Comparison of ENCODE assay signal across 23 mouse cellular contexts in genomic region chr6:70730828-70731227, GRCm38 (mm10).
A peak's percentile ranks its signal among the peaks of the same experiment; 100 is the strongest.
DNase-seq lines count a peak whose midpoint lies in the region; ATAC-seq and TF ChIP-seq lines count a peak whose summit lies in the region.
"Had no signal": no experiment of that assay in that cellular context is flagged by ENCODE, and none has a peak within 500 bp of the region (broad histone marks: within the 10 kb centered on the region; RNA-seq: fewer than 3 reads in every experiment).

No protein-coding gene starts in this region.

- ATAC-seq in granulocyte monocyte progenitor cell, adult 5-6 weeks (replicated peaks; ENCODE audit: poor library complexity, severe bottlenecking): peak; percentile 96
- peak; percentile 68 for ATAC-seq in liver, postnatal 0 days
- ATAC-seq: CD4-positive, CD25-positive, alpha-beta regulatory T cell, adult 4 months; forebrain, embryonic 16.5 days; intestine, embryonic 15.5 days had no signal

- DNase-seq in A20 (ENCODE audit: low read depth, low spot score) (peak; percentile 62), MEL (ENCODE audit: low read depth, low spot score) (peak; percentile 95)
- no peak for DNase-seq in liver, postnatal 0 days
- DNase-seq in right cerebral cortex, postnatal 25 days: no peak
- no peak for DNase-seq in heart, adult 11 months
- no peak for DNase-seq in embryo, embryonic 10.5 days (ENCODE audit: low spot score)
- DNase-seq: adrenal gland, postnatal 36 days; cerebellum, adult 8-10 months; gastrocnemius, postnatal 36 days; heart, postnatal 14 days; kidney, postnatal 36 days; lung, embryonic 14.5 days; lung, postnatal 36 days had no signal

- H3K4me1 ChIP-seq in MEL (ENCODE audit: control insufficient read depth in 1 of 2, insufficient read depth in 2 of 2, low read length in 2 of 2): peaks cover 37 to 40% of the 10 kb centered on the region in 2 experiments
- peaks cover 34% of the 10 kb centered on the region for H3K4me1 ChIP-seq in liver, postnatal 0 days (ENCODE audit: insufficient read depth)
- H3K4me1 ChIP-seq: embryonic facial prominence, embryonic 12.5 days; intestine, embryonic 15.5 days; limb, embryonic 12.5 days; midbrain, embryonic 12.5 days; neural tube, embryonic 12.5 days had no signal

- no peak overlapping the region; the same call in 1 of the 2 replicates for H3K27ac ChIP-seq in MEL (ENCODE audit: control insufficient read depth, low read depth, low read length)
- H3K27ac ChIP-seq in liver, postnatal 0 days (ENCODE audit: low read depth): 0 out of 2 replicates have a peak overlapping the region, but pooled peaks have one; percentile 35
- H3K27ac ChIP-seq: embryonic facial prominence, embryonic 12.5 days; hindbrain, embryonic 14.5 days; intestine, embryonic 15.5 days; limb, embryonic 12.5 days; midbrain, embryonic 12.5 days; neural tube, embryonic 12.5 days had no signal

- peak overlapping the region; percentile 27; the same call in 1 of the 2 replicates for H3K4me2 ChIP-seq in liver, postnatal 0 days (ENCODE audit: low read depth, low read length)
- H3K4me2 ChIP-seq: embryonic facial prominence, embryonic 12.5 days; heart, embryonic 11.5 days; hindbrain, embryonic 14.5 days; intestine, embryonic 15.5 days; limb, embryonic 12.5 days; lung, embryonic 14.5 days; midbrain, embryonic 12.5 days; neural tube, embryonic 12.5 days had no signal

- TF ChIP-seq RAD21 in MEL (IDR thresholded peaks at IDR 0.05; ENCODE audit: low read depth, low read length): no peak

- TF ChIP-seq POLR2A in MEL (IDR thresholded peaks at IDR 0.05; ENCODE audit: control insufficient read depth in 1 of 2, insufficient read depth in 1 of 2, low read depth in 1 of 2, low read length in 2 of 2, poor library complexity in 1 of 2): no peak

- H3K4me3 ChIP-seq in MEL (ENCODE audit: control insufficient read depth in 1 of 2, insufficient read depth in 1 of 2, low read depth in 2 of 2, low read length in 2 of 2): no peak overlapping the region
- H3K4me3 ChIP-seq in liver, postnatal 0 days (ENCODE audit: low read depth, low read length): no peak overlapping the region
- H3K4me3 ChIP-seq: embryonic facial prominence, embryonic 12.5 days; intestine, embryonic 15.5 days; limb, embryonic 12.5 days; midbrain, embryonic 12.5 days; neural tube, embryonic 12.5 days had no signal

- TF ChIP-seq EP300 in MEL (IDR thresholded peaks at IDR 0.05; ENCODE audit: low read depth in 1 of 2, low read length in 2 of 2): peak; percentile 99 to 100
- peak; percentile 96 for TF ChIP-seq EP300 in liver, postnatal 0 days (IDR thresholded peaks at IDR 0.05; ENCODE audit: low read depth)

- no peaks in the 10 kb centered on the region for H3K9me3 ChIP-seq in MEL (replicated peaks; ENCODE audit: insufficient read depth, low read length)
- no peaks in the 10 kb centered on the region for H3K9me3 ChIP-seq in liver, postnatal 0 days (ENCODE audit: low read length)
- H3K9me3 ChIP-seq: embryonic facial prominence, embryonic 12.5 days; intestine, embryonic 15.5 days; limb, embryonic 12.5 days; midbrain, embryonic 12.5 days; neural tube, embryonic 12.5 days had no signal

- H3K36me3 ChIP-seq in MEL (ENCODE audit: control insufficient read depth in 1 of 2, insufficient read depth in 2 of 2, low read length in 2 of 2): peaks cover 0 to 52% of the 10 kb centered on the region in 2 experiments; a peak in 2 of 4 replicates
- H3K36me3 ChIP-seq in liver, postnatal 0 days (replicated peaks; ENCODE audit: insufficient read depth, low read length): no peaks in the 10 kb centered on the region
- H3K36me3 ChIP-seq: embryonic facial prominence, embryonic 12.5 days; intestine, embryonic 15.5 days; limb, embryonic 12.5 days; midbrain, embryonic 12.5 days; neural tube, embryonic 12.5 days had no signal

- TF ChIP-seq CTCF in MEL (IDR thresholded peaks at IDR 0.05 in 2 of 3, conservative IDR thresholded peaks at IDR 0.05 in 1 of 3; ENCODE audit: control insufficient read depth in 1 of 3, insufficient read depth in 1 of 3, low read depth in 2 of 3, low read length in 3 of 3, poor library complexity in 1 of 3, severe bottlenecking in 1 of 3): no peak
- TF ChIP-seq CTCF in liver, postnatal 0 days (IDR thresholded peaks at IDR 0.05; ENCODE audit: low read depth): no peak

- H3K27me3 ChIP-seq in MEL (ENCODE audit: control insufficient read depth in 1 of 2, insufficient read depth in 2 of 2, low read length in 2 of 2): no peaks in the 10 kb centered on the region
- H3K27me3 ChIP-seq in liver, postnatal 0 days (ENCODE audit: insufficient read depth, low read length): no peaks in the 10 kb centered on the region
- H3K27me3 ChIP-seq: embryonic facial prominence, embryonic 12.5 days; intestine, embryonic 15.5 days; limb, embryonic 12.5 days; midbrain, embryonic 12.5 days; neural tube, embryonic 12.5 days had no signal

- no peak overlapping the region for H3K9ac ChIP-seq in MEL (ENCODE audit: control insufficient read depth, low read depth, low read length, poor library complexity, severe bottlenecking)
- H3K9ac ChIP-seq in liver, postnatal 0 days (replicated peaks): no peak overlapping the region
- H3K9ac ChIP-seq: embryonic facial prominence, embryonic 12.5 days; hindbrain, embryonic 14.5 days; intestine, embryonic 15.5 days; limb, embryonic 12.5 days; lung, embryonic 14.5 days; midbrain, embryonic 12.5 days; neural tube, embryonic 12.5 days had no signal

- no peaks in the 10 kb centered on the region for H3K79me2 ChIP-seq in MEL (ENCODE audit: control insufficient read depth, insufficient read depth, low read length, poor library complexity)

TF ChIP-seq in MEL, 35 proteins besides CTCF, POLR2A, EP300 and RAD21:
- TF ChIP-seq TCF12 (IDR thresholded peaks at IDR 0.05; ENCODE audit: low read depth, low read length) (peak; percentile 99), KAT2A (conservative IDR thresholded peaks at IDR 0.05; ENCODE audit: low read depth, low read length) (no peak), TAL1 (IDR thresholded peaks at IDR 0.05; ENCODE audit: low read length) (peak; percentile 100), MAX (IDR thresholded peaks at IDR 0.05; ENCODE audit: low read length) (peak; percentile 58), UBTF (IDR thresholded peaks at IDR 0.05; ENCODE audit: borderline replicate concordance, insufficient read depth, low read depth, low read length) (no peak), ZKSCAN1 (IDR thresholded peaks at IDR 0.05; ENCODE audit: low read depth, low read length) (no peak), BHLHE40 (IDR thresholded peaks at IDR 0.05; ENCODE audit: borderline replicate concordance, low read depth, low read length) (no peak), CHD1 (IDR thresholded peaks at IDR 0.05; ENCODE audit: low read depth, low read length) (no peak), SMC3 (IDR thresholded peaks at IDR 0.05; ENCODE audit: low read depth, low read length) (no peak), HCFC1 (IDR thresholded peaks at IDR 0.05; ENCODE audit: low read depth, low read length) (no peak), JUND (IDR thresholded peaks at IDR 0.05; ENCODE audit: low read depth, low read length) (peak; percentile 88; the same call in 1 of the 2 replicates), GATA1 (IDR thresholded peaks at IDR 0.05; ENCODE audit: low read depth, low read length) (peak; percentile 100), MAFK (IDR thresholded peaks at IDR 0.05; ENCODE audit: borderline replicate concordance, low read depth, low read length) (no peak; the same call in 1 of the 2 replicates), MEF2A (IDR thresholded peaks at IDR 0.05; ENCODE audit: extremely low read depth, insufficient replicate concordance, low read depth, low read length, poor library complexity, severe bottlenecking) (no peak), USF1 (IDR thresholded peaks at IDR 0.05; ENCODE audit: low read depth, low read length) (no peak), RCOR1 (IDR thresholded peaks at IDR 0.05; ENCODE audit: low read depth, low read length) (peak; percentile 89), ETS1 (IDR thresholded peaks at IDR 0.05; ENCODE audit: low read depth, low read length) (peak; percentile 95), NELFE (IDR thresholded peaks at IDR 0.05; ENCODE audit: low read depth, low read length) (no peak), USF2 (IDR thresholded peaks at IDR 0.05; ENCODE audit: borderline replicate concordance in 1 of 2, insufficient read depth in 1 of 2, low read depth in 1 of 2, low read length in 2 of 2) (no peak), MYC (IDR thresholded peaks at IDR 0.05; ENCODE audit: low read depth, low read length) (peak; percentile 87), SIN3A (IDR thresholded peaks at IDR 0.05; ENCODE audit: low read length) (peak; percentile 90), ZMIZ1 (IDR thresholded peaks at IDR 0.05; ENCODE audit: low read depth, low read length) (no peak), ZNF384 (IDR thresholded peaks at IDR 0.05; ENCODE audit: low read depth, low read length) (peak; percentile 41; the same call in 1 of the 2 replicates), MYB (IDR thresholded peaks at IDR 0.05; ENCODE audit: low read depth, low read length) (no peak), ZC3H11A (IDR thresholded peaks at IDR 0.05; ENCODE audit: low read depth, low read length) (no peak), POLR2AphosphoS2 (IDR thresholded peaks at IDR 0.05; ENCODE audit: low read length) (no peak), ELF1 (IDR thresholded peaks at IDR 0.05; ENCODE audit: low read depth, low read length) (peak; percentile 46; the same call in 1 of the 2 replicates), TBP (IDR thresholded peaks at IDR 0.05; ENCODE audit: low read depth, low read length) (0 out of 2 replicates have a peak, but pooled peaks have one; percentile 46), E2F4 (IDR thresholded peaks at IDR 0.05; ENCODE audit: borderline replicate concordance, low read depth, low read length) (no peak; the same call in 1 of the 2 replicates), NRF1 (IDR thresholded peaks at IDR 0.05; ENCODE audit: insufficient read depth, low read depth, low read length, poor library complexity, severe bottlenecking) (no peak), POLR2AphosphoS5 (IDR thresholded peaks at IDR 0.05; ENCODE audit: borderline replicate concordance, low read depth, low read length) (no peak), MAZ (IDR thresholded peaks at IDR 0.05; ENCODE audit: low read depth, low read length) (no peak; the same call in 1 of the 2 replicates), CHD2 (IDR thresholded peaks at IDR 0.05; ENCODE audit: low read length) (peak; percentile 34), GABPA (IDR thresholded peaks at IDR 0.05; ENCODE audit: low read depth, low read length) (no peak), MXI1 (IDR thresholded peaks at IDR 0.05; ENCODE audit: low read depth, low read length) (peak; percentile 88; the same call in 1 of the 2 replicates)

Comparison
In these comparisons a context has a peak if more than half of its experiments do, and no peak if none do; other contexts are left out.
1. DNase-seq: peak in A20 (single experiment) and MEL (single experiment); none in liver, postnatal 0 days (single experiment), right cerebral cortex, postnatal 25 days (single experiment), heart, adult 11 months (single experiment) and embryo, embryonic 10.5 days (single experiment).